Mouse (Mus musculus) spleen, postnatal 4 days (tissue): Measurements from ENCODE around the gene Pelo.
A peak's percentile ranks its signal among the peaks of the same experiment; 100 is the strongest.

ENCODE experiments used
- DNase-seq, 2 experiments: peaks; one replicate each; pipeline ENCODE4 v3.0.0; 2022; ENCODE audit warnings: low spot score in 2 of 2

Gene Pelo

DNA sequence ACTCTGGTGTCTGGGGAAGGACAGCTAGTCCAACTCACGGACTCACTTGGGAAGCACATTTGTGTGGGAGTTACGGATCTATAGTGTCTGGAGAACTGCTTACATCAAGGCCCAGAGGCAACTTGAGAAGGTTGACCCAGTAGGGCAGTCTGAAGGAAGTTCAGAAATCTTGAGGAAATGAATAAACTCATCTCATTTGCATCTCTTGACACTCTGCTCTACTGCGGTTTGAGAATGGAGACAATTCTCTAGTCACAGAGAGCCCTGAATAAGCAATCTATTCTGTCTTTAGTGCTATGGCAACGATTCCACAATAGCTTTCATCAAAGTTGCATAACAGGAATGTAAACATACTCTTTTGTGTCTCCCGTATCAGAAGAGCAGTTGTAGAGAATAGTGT lies 7.0 kb upstream of the Pelo start:
- DNase-seq: no peak

DNA sequence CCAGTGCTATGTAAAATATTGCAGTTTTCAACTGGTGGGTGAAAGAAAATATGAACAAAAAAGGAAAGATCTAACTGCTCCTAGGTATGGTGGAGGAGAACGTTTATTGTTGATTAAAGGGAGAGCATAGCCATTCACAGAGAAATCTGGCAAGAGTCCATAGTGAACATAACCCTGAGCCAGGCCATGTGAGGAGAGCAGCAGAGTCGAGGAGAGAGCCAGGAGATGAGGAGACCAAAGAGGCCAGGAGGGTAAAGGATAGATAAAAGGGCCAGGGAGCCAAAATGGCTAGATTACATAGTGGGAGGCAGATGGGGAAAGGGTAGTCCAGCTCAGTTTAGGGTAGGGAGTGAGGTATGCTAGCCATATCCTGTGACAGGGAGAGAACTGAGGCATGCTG lies 6.2 kb upstream of the Pelo start:
- no peak for DNase-seq

DNA sequence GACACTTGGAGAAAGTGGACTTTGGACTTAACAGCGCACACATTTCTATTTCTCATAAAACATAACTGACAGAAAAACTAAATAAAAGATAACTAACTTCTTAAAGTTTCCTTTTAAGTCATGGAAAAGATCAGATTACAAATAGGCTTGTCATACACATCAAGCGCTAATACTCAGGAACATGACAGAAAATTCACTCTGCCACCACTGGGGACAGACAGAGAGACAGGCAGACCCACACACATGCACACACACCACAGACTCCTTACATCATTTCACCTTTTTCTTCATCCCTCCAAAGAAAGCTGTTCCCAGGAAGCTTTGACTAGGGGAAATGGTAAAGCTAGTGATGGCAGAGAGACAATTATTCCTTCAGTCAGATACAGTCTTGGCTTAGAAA lies 5.4 kb upstream of the Pelo start:
- no peak for DNase-seq

DNA sequence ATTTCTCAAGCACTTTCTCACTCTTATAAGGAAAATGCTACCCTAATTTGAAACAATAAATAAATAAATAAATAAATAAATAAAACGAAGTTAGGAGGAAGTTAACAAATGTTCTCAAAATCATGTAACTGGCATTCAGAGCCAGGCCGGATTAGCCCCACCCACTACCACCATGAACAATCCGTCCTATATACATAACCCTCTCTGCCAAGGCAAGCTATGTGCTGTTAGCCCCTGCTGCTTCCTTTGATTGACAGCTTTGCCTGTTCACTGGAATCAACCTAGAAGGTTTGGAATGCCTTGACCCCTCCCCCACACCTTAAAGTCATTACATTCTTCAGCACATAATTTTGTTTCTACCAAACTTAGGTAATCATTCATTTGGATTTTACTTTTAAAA lies 1.5 kb upstream of the Pelo start:
- no peak for DNase-seq

DNA sequence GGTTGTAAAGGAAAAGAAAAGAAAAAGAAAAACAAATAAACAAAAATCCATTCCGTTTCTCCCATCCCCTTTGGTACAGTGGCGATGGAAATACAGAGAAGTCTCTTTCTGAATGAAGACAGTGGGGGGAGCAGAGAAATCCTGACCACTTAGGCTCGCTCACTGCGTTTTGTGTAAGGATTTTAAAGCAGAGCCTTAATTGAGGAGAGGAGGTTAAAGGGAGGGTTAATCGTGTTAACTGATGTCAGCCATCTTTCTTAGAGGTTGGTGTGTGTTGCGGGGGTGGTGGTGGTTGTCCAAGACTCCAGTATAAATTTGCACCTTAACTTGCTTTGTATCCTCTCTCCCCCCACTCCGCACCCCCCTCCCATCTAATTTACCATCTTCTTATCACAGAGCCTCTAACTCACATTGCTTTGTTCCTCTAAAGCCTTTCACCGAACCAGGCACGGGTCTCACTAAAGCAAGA lies 1.0 kb upstream of the Pelo start:
- no peak for DNase-seq

DNA sequence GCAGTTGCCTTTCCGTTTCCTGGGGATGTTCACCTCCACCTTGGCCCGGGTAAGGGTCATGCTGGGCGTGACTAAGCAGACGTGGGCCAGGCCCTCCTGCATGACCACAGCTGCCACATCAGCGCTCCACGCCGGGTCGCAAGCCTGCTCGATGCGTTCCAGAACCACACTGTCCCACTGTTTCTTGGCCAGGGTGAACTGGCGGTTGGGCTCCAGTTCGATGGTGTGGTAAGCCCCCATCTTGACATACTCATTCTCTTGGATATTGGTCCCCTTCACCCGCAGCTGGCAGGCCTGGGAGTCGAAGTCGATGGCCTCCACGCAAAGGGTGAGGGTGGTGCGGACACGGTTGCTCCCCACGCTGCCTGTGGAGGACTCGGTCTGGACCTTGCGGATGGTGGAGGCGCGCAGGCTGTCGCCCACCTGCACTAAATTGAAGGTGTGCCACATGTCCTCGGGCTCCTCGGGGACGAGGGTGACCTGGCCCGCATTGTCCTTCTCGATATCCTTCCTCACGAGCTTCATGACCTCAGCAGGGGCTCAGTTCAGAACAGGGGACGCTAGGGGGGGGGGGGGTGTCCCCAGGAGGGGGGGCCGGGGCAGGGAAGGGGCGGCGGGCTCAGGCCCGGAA lies 476 bp downstream of the Pelo start:
- DNase-seq: peak; percentile 34 to 70

DNA sequence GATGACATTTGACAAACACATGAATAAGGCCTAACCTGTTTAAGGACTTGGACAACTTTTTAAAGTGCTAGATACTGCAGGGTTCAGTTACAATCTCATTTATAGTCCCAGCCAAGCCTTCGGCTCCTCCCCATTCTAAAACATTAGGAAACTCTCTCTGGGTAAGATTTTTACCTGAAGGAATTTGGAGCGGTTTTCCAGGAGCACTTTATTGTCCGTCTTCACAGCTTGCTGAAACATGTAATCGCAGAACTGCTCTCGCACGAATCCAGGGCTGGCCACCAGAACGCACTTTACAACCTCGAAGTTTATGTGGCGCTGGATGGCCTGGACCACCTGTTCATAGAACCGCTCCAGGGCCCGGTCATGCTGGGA lies 979 bp downstream of the Pelo start:
- no peak for DNase-seq

DNA sequence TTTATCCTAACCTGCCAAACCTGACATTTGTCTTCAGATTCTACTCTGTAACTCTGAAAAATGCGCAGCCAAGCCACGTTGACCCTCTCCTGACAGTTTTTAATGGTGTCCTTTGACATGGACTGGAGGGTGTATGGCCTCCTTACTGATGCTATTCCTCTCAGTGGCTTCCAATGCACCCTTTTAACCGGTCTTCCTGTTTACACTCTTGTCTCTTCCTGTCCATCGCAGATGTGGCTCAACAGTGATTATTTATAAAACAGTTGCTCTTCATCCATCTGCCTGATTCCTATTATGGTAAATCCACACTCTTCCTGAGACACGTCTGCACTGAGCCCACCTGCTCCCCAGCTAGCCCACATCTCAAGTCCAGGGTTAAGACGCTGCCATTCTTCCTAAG lies 4.0 kb downstream of the Pelo start:
- DNase-seq: no peak

DNA sequence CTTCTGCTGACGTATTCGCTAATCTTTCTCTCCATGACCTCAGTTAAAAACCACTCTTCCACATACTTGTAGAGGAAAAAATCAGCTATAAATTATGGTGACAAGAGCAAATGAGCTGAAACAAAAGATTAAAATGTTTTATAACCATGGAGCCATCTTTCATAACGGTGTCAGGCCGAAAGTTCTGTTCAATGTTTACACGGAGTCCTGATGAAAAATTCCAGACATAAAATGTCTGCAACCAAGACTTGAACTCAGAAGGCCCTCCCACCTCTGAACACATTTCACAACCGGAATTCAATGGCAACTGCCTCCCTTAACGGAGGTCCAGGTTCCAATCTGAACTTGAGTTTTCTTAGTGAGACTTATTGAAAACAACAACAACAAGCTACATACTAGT lies 7.6 kb downstream of the Pelo start:
- no peak for DNase-seq

DNA sequence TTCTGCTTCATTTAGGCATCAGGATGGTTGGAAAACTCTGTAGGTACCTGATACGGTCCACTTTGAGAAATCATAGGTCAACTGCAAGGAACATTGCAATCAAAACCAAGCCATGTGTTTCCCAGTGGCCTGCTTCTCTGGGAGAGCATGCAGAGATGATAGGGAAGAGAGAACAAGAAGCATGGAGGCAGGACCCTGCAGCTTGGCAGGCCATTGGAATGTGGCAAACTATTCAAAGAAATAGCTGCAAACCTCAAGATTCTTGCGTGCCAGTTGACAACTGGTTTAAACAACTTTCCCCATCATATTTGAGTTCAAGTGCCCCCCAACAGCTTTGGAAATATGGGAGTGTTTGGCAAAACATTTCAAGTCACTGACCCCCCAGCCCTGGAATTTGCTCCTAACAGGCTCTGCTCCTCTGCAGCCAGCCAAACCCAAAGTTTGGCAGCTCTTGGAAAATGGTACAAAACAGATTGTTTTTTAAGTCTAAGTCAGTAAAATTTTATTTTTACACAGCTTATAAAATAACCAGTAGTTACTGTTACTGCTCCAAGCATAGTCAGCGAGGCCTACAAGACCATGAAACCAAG lies 9.9 kb downstream of the Pelo start:
- DNase-seq: no peak

DNA sequence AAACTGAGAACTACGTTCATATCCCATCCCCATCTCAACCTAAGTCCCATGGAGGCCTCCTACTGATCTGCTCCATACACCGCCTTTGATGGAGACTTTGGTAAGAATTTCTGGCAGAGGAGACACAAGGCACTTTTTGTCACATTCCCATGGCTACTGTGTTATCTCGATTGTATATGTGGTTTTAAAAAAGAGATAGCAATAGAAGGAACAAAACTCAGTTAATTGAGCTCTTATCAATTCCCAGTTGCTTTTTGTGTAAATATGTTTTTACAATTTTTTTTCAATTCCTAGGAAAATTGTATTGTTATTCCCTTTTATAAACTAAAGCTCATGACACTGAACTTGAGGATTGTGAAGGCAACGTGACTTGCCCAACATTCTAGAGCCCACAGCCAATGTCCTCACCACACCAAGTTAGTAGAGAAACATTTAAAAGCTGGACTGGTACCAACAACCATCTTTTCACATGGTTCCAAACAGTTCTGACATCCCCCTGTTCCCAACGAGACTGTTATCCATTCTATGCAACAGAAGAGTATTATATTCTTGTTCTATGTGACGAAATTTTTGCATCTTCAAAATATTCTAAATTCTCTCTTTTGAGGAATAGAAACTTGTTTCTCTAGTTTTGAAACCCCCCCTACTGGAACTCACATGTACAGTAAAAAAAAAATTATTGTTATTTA lies 10.8 kb downstream of the Pelo start:
- no peak for DNase-seq

DNA sequence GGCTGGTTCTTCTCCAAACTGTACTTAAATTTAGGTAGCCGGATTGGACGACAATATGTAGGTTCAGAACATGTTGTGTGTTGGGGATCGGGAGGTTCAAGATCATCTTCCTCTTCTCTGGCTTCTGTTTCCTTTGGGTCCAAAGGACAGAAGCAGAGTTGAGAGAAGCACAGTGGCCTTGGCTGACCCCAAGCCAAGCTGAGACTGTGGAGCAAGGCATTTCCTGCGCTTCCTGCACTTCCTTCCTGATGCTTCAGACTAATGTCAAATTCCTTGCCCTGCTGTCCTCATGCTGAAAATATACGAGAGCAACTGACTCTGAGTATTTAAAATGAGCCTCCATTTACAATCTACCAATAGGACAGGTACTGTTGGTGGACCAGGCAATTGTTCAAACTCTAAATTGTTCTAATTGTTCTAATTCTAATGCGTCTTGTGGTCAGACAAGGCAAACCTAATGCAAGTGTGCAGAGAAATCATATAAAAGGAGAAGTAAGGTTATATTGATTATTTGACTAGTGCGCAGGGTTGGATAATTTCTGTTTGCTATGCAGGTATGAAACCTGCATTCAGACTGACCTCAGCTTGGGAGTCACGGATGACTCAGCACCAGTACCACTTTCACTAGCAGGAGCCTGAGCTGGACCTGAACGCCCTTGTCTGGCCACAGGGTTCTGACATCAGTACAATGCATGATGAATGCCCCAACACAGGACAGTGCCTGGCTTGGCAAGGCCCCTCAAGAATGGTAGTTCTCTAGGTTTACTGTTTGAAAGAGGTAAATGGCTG lies 12.4 kb downstream of the Pelo start:
- no peak for DNase-seq

DNA sequence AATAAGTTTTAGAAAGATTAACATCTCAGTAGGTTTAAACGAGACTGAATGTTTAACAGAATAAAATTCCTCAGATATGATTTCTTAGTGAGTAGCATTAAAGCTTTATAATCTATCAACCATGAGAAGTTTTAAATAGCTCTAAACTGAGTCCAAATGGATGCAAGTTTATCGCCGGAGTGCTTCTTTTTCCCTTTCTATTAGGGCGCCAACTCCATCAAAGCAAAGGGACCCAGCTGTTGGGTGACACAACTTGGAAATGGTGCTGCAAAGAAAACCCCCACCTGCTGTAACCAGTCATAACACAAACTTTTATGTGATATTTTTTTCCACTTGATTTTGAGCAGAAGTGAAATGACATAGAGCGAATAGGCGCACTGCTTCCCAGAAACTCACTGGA lies 17.6 kb downstream of the Pelo start:
- DNase-seq: no peak

DNA sequence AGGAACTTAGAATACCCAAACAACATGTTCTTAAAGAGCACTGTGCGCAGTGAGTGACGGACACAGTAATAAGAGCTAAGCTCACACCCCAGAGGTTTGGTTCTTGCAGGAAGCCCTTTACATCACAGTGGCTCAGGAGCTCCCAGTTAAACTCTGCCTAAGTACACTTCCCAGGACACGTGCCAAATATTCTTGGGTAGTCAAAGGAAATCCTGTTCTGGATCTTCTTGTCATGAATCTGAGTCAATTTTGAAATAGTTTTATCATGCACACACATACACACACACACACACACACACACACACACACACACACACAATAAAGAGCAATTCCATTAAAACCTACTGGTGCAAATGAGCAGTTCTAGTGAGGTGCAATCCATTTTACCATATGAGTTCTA lies 18.6 kb downstream of the Pelo start:
- no peak for DNase-seq

DNA sequence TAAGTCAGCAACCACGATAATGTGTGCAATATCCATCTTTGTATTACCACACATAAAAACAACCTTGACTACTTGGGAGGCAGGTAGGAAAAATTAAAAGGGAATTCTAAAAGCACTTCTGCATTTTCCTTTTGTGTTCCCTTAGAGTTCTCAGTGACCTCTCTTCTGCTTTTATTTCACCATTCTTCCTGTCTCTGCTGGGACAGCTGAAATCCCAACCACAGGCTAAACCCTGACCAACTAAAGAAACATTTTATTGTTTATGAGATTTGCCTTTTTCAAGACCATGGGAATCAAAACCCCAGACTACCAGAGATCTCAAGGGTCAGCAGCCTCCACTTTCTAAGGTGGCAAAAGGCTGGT lies 22.0 kb downstream of the Pelo start:
- DNase-seq: no peak

DNA sequence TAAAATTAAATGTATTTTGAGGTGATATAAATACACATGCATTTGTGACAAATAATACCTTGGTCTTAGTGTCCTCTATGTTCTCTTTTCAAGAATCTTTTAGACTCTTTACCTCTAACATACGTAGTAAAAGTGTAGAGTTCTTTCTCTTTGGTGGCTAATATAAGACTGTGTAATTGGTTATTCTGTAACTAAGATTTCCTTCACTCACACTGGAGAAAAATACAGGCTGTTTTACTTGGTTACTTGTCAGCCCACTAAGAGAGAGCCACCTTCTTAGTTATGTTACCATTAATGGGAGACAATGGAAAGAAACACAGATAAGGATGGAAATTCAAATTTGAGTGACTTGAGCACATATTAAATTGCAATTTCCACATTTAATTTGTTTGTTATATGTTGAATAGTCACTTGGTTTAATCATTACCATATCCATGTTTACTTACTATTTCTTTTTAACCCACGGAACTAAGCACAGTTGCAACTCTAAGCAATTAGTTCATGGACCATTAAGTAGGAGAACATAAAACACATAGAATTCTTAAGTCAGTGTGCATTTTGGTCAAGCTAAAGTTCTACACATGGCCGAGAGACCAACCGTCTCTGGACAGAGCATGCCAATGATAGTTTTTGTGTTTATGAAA lies 22.5 kb downstream of the Pelo start:
- no peak for DNase-seq

DNA sequence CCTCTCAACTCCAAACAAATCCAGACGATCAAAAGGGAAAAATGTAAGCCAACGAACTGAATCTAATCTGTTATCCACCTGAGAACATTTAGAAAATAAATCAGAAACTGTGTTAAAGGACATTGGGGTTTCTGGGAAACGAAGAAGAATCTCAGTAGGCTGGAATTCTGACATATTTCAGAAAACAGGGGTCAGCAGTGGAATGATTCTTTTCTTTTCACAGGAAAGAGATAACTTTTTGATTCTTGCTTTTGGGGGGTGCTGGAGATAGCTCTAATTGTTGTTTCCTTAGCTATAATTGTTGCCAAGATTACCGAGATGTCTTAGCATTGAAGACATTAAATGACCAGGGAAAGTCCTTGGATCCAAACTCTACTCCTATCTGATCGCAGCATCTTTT lies 32.4 kb downstream of the Pelo start:
- no peak for DNase-seq

DNA sequence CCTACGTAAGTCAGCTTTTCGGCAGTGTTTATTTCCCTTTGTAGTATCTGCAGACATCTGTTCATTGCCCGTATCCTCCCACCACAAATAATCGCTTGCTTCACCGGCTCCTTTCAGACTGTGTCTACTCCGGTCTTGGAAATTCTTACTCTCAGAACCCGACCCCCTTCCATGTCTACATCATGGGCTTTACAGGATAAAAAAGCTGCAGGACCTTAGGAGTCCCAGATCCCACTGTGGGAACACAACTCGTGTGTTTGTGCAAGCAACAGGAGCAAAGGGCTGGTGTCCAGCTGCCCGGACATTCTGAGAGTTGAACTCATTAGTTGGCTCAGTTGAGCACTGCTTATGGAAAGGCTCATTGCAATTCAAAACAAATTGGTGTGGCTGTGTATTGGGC lies 35.2 kb downstream of the Pelo start:
- no peak for DNase-seq

DNA sequence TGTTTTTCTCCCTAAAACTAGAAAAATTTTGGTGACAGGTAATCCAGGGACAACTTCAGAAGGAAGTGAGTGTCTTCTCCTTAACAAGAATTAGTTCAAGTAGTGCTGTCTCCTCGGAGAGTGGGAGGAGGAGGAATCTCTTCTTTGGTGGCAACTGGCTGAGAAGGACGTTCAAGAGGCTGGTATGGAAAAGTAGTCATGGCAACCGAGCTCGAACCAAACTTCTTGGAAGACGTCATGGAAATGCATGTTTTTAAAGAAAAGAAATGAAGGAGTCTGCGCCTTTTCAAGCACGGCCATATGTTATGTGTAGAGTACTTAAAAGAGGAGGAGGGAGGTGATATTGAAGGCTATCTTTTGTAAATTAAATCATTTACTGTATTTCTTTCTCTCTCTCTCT lies 37.4 kb downstream of the Pelo start:
- no peak for DNase-seq

DNA sequence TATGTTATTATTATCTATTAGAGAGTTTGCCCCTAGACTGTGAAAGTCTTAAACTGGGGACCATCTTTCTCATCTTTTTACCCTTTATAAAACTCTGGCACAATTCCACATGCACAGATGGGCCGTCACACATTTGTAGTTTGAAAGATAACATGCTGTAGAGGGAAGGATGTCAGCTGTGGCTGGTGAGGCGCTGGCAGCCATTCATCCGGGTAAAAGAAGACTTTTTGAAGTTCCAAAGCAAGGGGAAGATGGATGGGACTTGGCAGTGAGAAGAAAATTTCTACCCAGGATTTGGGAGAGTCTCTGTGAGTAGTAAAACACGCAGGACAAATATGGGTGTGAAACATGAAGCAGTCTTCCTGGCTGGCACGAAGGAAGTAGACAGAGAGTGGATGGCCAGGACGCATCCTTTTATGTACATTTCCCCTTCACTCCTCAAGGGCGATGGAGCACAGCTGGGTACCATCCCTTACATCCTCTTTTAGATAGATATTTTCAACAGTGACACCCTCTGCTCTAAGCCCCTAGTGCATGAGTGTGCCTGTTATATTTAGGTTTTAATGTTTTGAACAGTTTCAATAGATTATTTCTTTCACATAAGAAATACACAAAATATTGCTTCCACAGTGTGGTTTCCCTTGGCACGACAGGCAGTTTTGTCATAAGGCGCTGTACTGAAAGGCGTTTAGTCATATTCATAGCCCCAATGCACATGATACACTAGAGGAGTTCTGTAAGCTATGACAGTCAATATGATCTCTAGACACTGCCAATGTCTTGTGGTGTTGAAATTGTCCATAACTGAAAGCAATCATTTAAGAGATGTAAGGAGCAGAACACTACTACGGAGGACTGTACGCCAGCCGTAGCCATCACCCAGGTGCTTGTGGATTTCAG lies 39.1 kb downstream of the Pelo start:
- no peak for DNase-seq

DNA sequence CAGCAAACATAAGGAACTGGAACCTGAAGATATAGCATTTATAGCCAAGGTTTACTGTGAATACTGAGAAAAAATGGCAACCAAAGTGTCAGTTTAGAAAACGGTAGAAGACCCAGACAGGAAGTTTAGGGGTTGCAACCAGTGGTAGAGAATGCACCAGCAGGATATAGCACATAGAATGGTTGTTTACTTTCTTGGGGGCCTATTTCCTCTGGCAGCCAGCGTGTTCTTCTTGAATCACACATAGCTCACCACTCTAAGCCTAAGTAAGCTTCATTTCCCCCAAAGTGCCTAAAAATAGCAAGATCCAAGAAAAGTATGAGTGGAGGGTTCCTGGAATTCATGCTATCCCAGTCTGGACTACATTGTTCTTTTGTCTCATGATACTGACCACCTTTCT lies 47.3 kb downstream of the Pelo start:
- no peak for DNase-seq
